Comparison of ENCODE assay signal across 10 mouse cellular contexts in the genomic region with DNA sequence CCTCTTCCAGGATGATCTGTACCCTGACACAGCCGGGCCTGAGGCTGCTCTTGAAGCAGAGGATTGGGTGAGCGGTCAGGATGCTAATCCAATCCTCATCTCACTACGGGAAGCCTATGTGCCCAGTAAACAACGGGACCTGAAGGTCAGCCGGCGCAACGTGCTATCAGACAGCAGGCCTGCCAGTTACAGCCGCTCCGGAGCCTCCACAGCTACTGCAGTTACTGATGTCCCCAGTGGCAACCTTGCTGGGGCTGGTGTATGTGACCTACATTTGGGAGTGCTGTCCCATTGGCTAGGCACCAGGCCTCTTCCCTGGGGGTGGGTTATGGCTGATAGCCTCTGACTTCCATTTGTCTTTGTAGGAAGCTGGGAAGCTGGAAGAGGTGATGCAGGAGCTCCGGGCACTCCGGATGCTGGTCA. TPM values are rescaled to one million over a fixed set of nuclear protein-coding genes. Genes with fewer than 3 reads are reported as not detected.
DNase-seq lines count a peak whose midpoint lies in the region; TF ChIP-seq lines count a peak whose summit lies in the region.
"Had no signal": no experiment of that assay in that cellular context is flagged by ENCODE, and none has a peak within 500 bp of the region (broad histone marks: within the 10 kb centered on the region; RNA-seq: fewer than 3 reads in every experiment).

TSS of gene Ptprcap (plus strand) at position 373 of the 423 bp plus-strand sequence.

- intact Hi-C loops in gastrocnemius, adult 2 months (cut with DNase I) = no loop called here
- intact Hi-C loops in gastrocnemius, postnatal 14 days (cut with DNase I; ENCODE audit: low total_unique reads) = no loop called here
- intact Hi-C loops in heart, postnatal 10 days (cut with DNase I) = no loop called here

- no peak for TF ChIP-seq CTCF in gastrocnemius, adult 2 months (IDR thresholded peaks at IDR 0.05)

- DNase-seq in gastrocnemius, adult 2 months = no peak
- DNase-seq in gastrocnemius, postnatal 14 days = no peak
- peak; percentile 43 for DNase-seq in ovary, postnatal 36 days (ENCODE audit: low spot score)
- DNase-seq in ovary, postnatal 14 days (ENCODE audit: low spot score) = no peak
- peak; percentile 63 to 69 for DNase-seq in heart, postnatal 10 days
- DNase-seq in retina, adult 2 months (ENCODE audit: low read depth, low spot score) = peak; percentile 61
- no peak for DNase-seq in embryo, embryonic 10.5 days (ENCODE audit: low spot score)
- no peak for DNase-seq in right cerebral cortex, postnatal 4 days
- DNase-seq: B cell, adult 2 months had no signal

- no peak within 1 kb of the TSS for H3K4me3 ChIP-seq in gastrocnemius, adult 2 months
- H3K4me3 ChIP-seq: limb, embryonic 15.5 days had no signal

- 0 out of 2 replicates have a peak within 1 kb of the TSS, but pooled peaks have one; percentile 8 for H3K27ac ChIP-seq in gastrocnemius, adult 2 months
- H3K27ac ChIP-seq: limb, embryonic 15.5 days had no signal

RNA-seq across cellular contexts. Expression of gene Ptprcap, which starts in this region (rescaled TPM):
- under 1 TPM in 1 of 2 experiments, not detected in 1; 0.43 TPM for total RNA-seq in gastrocnemius, adult 2 months (2021)
- under 1 TPM; 0.29 to 0.78 TPM for total RNA-seq in gastrocnemius, postnatal 14 days (2021)
- total RNA-seq in heart, postnatal 10 days (2021) = 1 to 10 TPM; 1.6 to 2.2 TPM

Comparison
In these comparisons a context has a peak if more than half of its experiments do, and no peak if none do; other contexts are left out.
1. DNase-seq: peak in ovary, postnatal 36 days (single experiment), heart, postnatal 10 days (2 of 2) and retina, adult 2 months (single experiment); none in gastrocnemius, adult 2 months (single experiment), gastrocnemius, postnatal 14 days (single experiment), ovary, postnatal 14 days (single experiment), embryo, embryonic 10.5 days (single experiment) and right cerebral cortex, postnatal 4 days (single experiment).